ENCODE assay signal across 24 mouse cellular contexts in genomic region chr3:117424526-117424925, GRCm38 (mm10).
DNase-seq lines count a peak whose midpoint lies in the region; ATAC-seq and TF ChIP-seq lines count a peak whose summit lies in the region.
"Had no signal": no experiment of that assay in that cellular context is flagged by ENCODE, and none has a peak within 500 bp of the region (broad histone marks: within the 10 kb centered on the region; RNA-seq: fewer than 3 reads in every experiment).

No protein-coding gene starts in this region.

- ATAC-seq in forebrain, postnatal 0 days: peak; percentile 48
- no peak for ATAC-seq in forebrain, embryonic 13.5 days
- ATAC-seq in hindbrain, postnatal 0 days: peak; percentile 82
- no peak for ATAC-seq in hindbrain, embryonic 14.5 days (ENCODE audit: low FRiP score)
- no peak; the same call in 1 of the 2 replicates for ATAC-seq in midbrain, postnatal 0 days (ENCODE audit: low FRiP score)
- no peak for ATAC-seq in midbrain, embryonic 11.5 days (ENCODE audit: low FRiP score)
- ATAC-seq: activated CD4-positive, CD25-positive, alpha-beta regulatory T cell, adult 4 months; CD4-positive, CD25-positive, alpha-beta regulatory T cell, adult 4 months; forebrain, embryonic 14.5 days; forebrain, embryonic 16.5 days; Patski had no signal

- peak; percentile 81 to 82 for DNase-seq in cerebellum, postnatal 10 days
- no peak for DNase-seq in cerebellum, adult 11 months
- peak; percentile 26 for DNase-seq in forebrain, postnatal 0 days
- peak; percentile 51 for DNase-seq in hindbrain, postnatal 0 days (ENCODE audit: low spot score)
- no peak for DNase-seq in hindbrain, embryonic 14.5 days (ENCODE audit: low spot score)
- peak; percentile 59 for DNase-seq in midbrain, postnatal 0 days (ENCODE audit: low spot score)
- DNase-seq in midbrain, embryonic 11.5 days (ENCODE audit: low spot score, missing footprints): no peak
- DNase-seq: adrenal gland, adult 8-10 months; adrenal gland, postnatal 14 days; adrenal gland, postnatal 36 days; B cell, adult 2 months; cerebellum, adult 11-12 months; cerebellum, adult 2 months; cerebellum, adult 9-10 months had no signal

- no peaks in the 10 kb centered on the region for H3K4me1 ChIP-seq in forebrain, postnatal 0 days (ENCODE audit: insufficient read depth)
- no peaks in the 10 kb centered on the region for H3K4me1 ChIP-seq in forebrain, embryonic 13.5 days
- H3K4me1 ChIP-seq in hindbrain, postnatal 0 days (ENCODE audit: insufficient read depth, low read length): no peaks in the 10 kb centered on the region
- no peaks in the 10 kb centered on the region for H3K4me1 ChIP-seq in hindbrain, embryonic 14.5 days (replicated peaks; ENCODE audit: control insufficient read depth, insufficient read depth, low read length)
- H3K4me1 ChIP-seq in midbrain, postnatal 0 days (ENCODE audit: insufficient read depth, low read length): no peaks in the 10 kb centered on the region
- no peaks in the 10 kb centered on the region for H3K4me1 ChIP-seq in midbrain, embryonic 11.5 days (ENCODE audit: control insufficient read depth, insufficient read depth, low read length)
- H3K4me1 ChIP-seq: embryonic facial prominence, embryonic 10.5 days; embryonic facial prominence, embryonic 12.5 days had no signal

- H3K27me3 ChIP-seq in forebrain, postnatal 0 days (ENCODE audit: insufficient read depth, low read length): no peaks in the 10 kb centered on the region
- H3K27me3 ChIP-seq in forebrain, embryonic 13.5 days: no peaks in the 10 kb centered on the region
- H3K27me3 ChIP-seq in hindbrain, postnatal 0 days (ENCODE audit: insufficient read depth, low read length): no peaks in the 10 kb centered on the region
- no peaks in the 10 kb centered on the region for H3K27me3 ChIP-seq in hindbrain, embryonic 14.5 days (ENCODE audit: control insufficient read depth, insufficient read depth, low read length)
- no peaks in the 10 kb centered on the region for H3K27me3 ChIP-seq in midbrain, postnatal 0 days (ENCODE audit: insufficient read depth, low read length)
- no peaks in the 10 kb centered on the region for H3K27me3 ChIP-seq in midbrain, embryonic 11.5 days (ENCODE audit: control insufficient read depth, insufficient read depth, low read length)
- H3K27me3 ChIP-seq: CH12.LX; embryonic facial prominence, embryonic 12.5 days; Patski had no signal

- no peaks in the 10 kb centered on the region for H3K36me3 ChIP-seq in forebrain, postnatal 0 days (ENCODE audit: insufficient read depth)
- no peaks in the 10 kb centered on the region for H3K36me3 ChIP-seq in forebrain, embryonic 13.5 days (ENCODE audit: poor library complexity, severe bottlenecking)
- no peaks in the 10 kb centered on the region for H3K36me3 ChIP-seq in hindbrain, postnatal 0 days (ENCODE audit: insufficient read depth, low read length)
- no peaks in the 10 kb centered on the region for H3K36me3 ChIP-seq in hindbrain, embryonic 14.5 days (replicated peaks; ENCODE audit: control insufficient read depth, insufficient read depth)
- H3K36me3 ChIP-seq in midbrain, postnatal 0 days (ENCODE audit: insufficient read depth, low read length): no peaks in the 10 kb centered on the region
- H3K36me3 ChIP-seq in midbrain, embryonic 11.5 days (ENCODE audit: control insufficient read depth, insufficient read depth, low read length): no peaks in the 10 kb centered on the region
- H3K36me3 ChIP-seq: embryonic facial prominence, embryonic 10.5 days; embryonic facial prominence, embryonic 12.5 days; G1E had no signal

- H3K9me3 ChIP-seq in forebrain, postnatal 0 days (ENCODE audit: low read length): no peaks in the 10 kb centered on the region
- H3K9me3 ChIP-seq in forebrain, embryonic 13.5 days (replicated peaks): no peaks in the 10 kb centered on the region
- no peaks in the 10 kb centered on the region for H3K9me3 ChIP-seq in hindbrain, postnatal 0 days (ENCODE audit: low read length)
- no peaks in the 10 kb centered on the region for H3K9me3 ChIP-seq in hindbrain, embryonic 14.5 days (ENCODE audit: control insufficient read depth, low read length)
- no peaks in the 10 kb centered on the region for H3K9me3 ChIP-seq in midbrain, postnatal 0 days (ENCODE audit: low read length)
- no peaks in the 10 kb centered on the region for H3K9me3 ChIP-seq in midbrain, embryonic 11.5 days (ENCODE audit: control insufficient read depth, low read length)
- H3K9me3 ChIP-seq: embryonic facial prominence, embryonic 10.5 days; embryonic facial prominence, embryonic 12.5 days had no signal

- no peak overlapping the region for H3K9ac ChIP-seq in forebrain, postnatal 0 days
- no peak overlapping the region for H3K9ac ChIP-seq in forebrain, embryonic 13.5 days
- H3K9ac ChIP-seq in hindbrain, postnatal 0 days (replicated peaks; ENCODE audit: low read length): no peak overlapping the region
- H3K9ac ChIP-seq in hindbrain, embryonic 14.5 days: no peak overlapping the region
- H3K9ac ChIP-seq in midbrain, postnatal 0 days (replicated peaks; ENCODE audit: low read length, poor library complexity, severe bottlenecking): no peak overlapping the region
- H3K9ac ChIP-seq in midbrain, embryonic 11.5 days (ENCODE audit: low read length): no peak overlapping the region
- H3K9ac ChIP-seq: embryonic facial prominence, embryonic 12.5 days had no signal

- H3K27ac ChIP-seq in forebrain, postnatal 0 days (ENCODE audit: low read depth, low read length): peak overlapping the region; percentile 4; the same call in 1 of the 2 replicates
- no peak overlapping the region for H3K27ac ChIP-seq in forebrain, embryonic 13.5 days
- H3K27ac ChIP-seq in hindbrain, postnatal 0 days: no peak overlapping the region
- no peak overlapping the region for H3K27ac ChIP-seq in hindbrain, embryonic 14.5 days
- no peak overlapping the region for H3K27ac ChIP-seq in midbrain, postnatal 0 days (ENCODE audit: low read depth, low read length)
- H3K27ac ChIP-seq in midbrain, embryonic 11.5 days (ENCODE audit: low read depth, low read length): no peak overlapping the region
- H3K27ac ChIP-seq: embryonic facial prominence, embryonic 10.5 days; embryonic facial prominence, embryonic 12.5 days had no signal

- H3K4me3 ChIP-seq in forebrain, postnatal 0 days (ENCODE audit: low read depth, low read length): no peak overlapping the region
- no peak overlapping the region for H3K4me3 ChIP-seq in forebrain, embryonic 13.5 days
- H3K4me3 ChIP-seq in hindbrain, postnatal 0 days (ENCODE audit: low read length): no peak overlapping the region
- no peak overlapping the region for H3K4me3 ChIP-seq in hindbrain, embryonic 14.5 days (replicated peaks; ENCODE audit: low read length)
- no peak overlapping the region for H3K4me3 ChIP-seq in midbrain, postnatal 0 days (ENCODE audit: low read depth, low read length)
- no peak overlapping the region for H3K4me3 ChIP-seq in midbrain, embryonic 11.5 days (ENCODE audit: low read depth, low read length)
- H3K4me3 ChIP-seq: embryonic facial prominence, embryonic 10.5 days; embryonic facial prominence, embryonic 12.5 days had no signal

- TF ChIP-seq CTCF in forebrain, postnatal 0 days (IDR thresholded peaks at IDR 0.05; ENCODE audit: low read depth): no peak
- no peak for TF ChIP-seq CTCF in hindbrain, postnatal 0 days (IDR thresholded peaks at IDR 0.05; ENCODE audit: low read depth)
- TF ChIP-seq CTCF in midbrain, postnatal 0 days (IDR thresholded peaks at IDR 0.05): no peak

- WGBS in forebrain, postnatal 0 days: 45% methylated on average over 1 of the region's 1 CpGs
- 69% methylated on average over 1 of the region's 1 CpGs for WGBS in forebrain, embryonic 13.5 days
- WGBS in hindbrain, postnatal 0 days: 56% methylated on average over 1 of the region's 1 CpGs
- WGBS in hindbrain, embryonic 14.5 days: 87% methylated on average over 1 of the region's 1 CpGs
- 71% methylated on average over 1 of the region's 1 CpGs for WGBS in midbrain, postnatal 0 days
- WGBS in midbrain, embryonic 11.5 days: 80% methylated on average over 1 of the region's 1 CpGs

- H3K4me2 ChIP-seq in forebrain, postnatal 0 days (ENCODE audit: low read depth): no peak overlapping the region
- H3K4me2 ChIP-seq in forebrain, embryonic 13.5 days: no peak overlapping the region
- no peak overlapping the region for H3K4me2 ChIP-seq in hindbrain, postnatal 0 days (ENCODE audit: low read depth, low read length)
- no peak overlapping the region for H3K4me2 ChIP-seq in hindbrain, embryonic 14.5 days (replicated peaks)
- H3K4me2 ChIP-seq in midbrain, postnatal 0 days (ENCODE audit: low read depth, low read length, poor library complexity, severe bottlenecking): no peak overlapping the region
- no peak overlapping the region for H3K4me2 ChIP-seq in midbrain, embryonic 11.5 days
- H3K4me2 ChIP-seq: embryonic facial prominence, embryonic 12.5 days had no signal

Comparison
In these comparisons a context has a peak if more than half of its experiments do, and no peak if none do; other contexts are left out.
1. DNase-seq: peak in cerebellum, postnatal 10 days (2 of 2), forebrain, postnatal 0 days (single experiment), hindbrain, postnatal 0 days (single experiment) and midbrain, postnatal 0 days (single experiment); none in cerebellum, adult 11 months (single experiment), hindbrain, embryonic 14.5 days (single experiment) and midbrain, embryonic 11.5 days (single experiment).
2. ATAC-seq: peak in forebrain, postnatal 0 days (single experiment) and hindbrain, postnatal 0 days (single experiment); none in forebrain, embryonic 13.5 days (single experiment), hindbrain, embryonic 14.5 days (single experiment), midbrain, postnatal 0 days (single experiment) and midbrain, embryonic 11.5 days (single experiment).